Mouse (Mus musculus): Measurements from ENCODE around the gene Slc41a1. TPM values are rescaled to one million over a fixed set of nuclear protein-coding genes. Genes with fewer than 3 reads are reported as not detected.

Gene Slc41a1
- polyA plus RNA-seq, 1 experiment from 2014 or later, result 11.4 TPM

- no peaks in the 10 kb centered on the region for H3K9me3 ChIP-seq (ENCODE audit: control insufficient read depth, low read length)
- no peaks in the 10 kb centered on the region for H3K27me3 ChIP-seq (ENCODE audit: control insufficient read depth, insufficient read depth, low read length)
- ATAC-seq (ENCODE audit: low FRiP score), result no peak
- no peak overlapping the region for H3K4me2 ChIP-seq
- no peaks in the 10 kb centered on the region for H3K36me3 ChIP-seq (ENCODE audit: control insufficient read depth, insufficient read depth, low read length)
- H3K4me3 ChIP-seq (ENCODE audit: low read depth, low read length), result no peak overlapping the region
- no peak for DNase-seq (ENCODE audit: low spot score, missing footprints)
- H3K4me1 ChIP-seq (ENCODE audit: control insufficient read depth, insufficient read depth, low read length), result peaks cover 2% of the 10 kb centered on the region; the same call in 1 of the 2 replicates
- no peak overlapping the region for H3K27ac ChIP-seq (ENCODE audit: low read depth, low read length)
- 85% methylated on average over 2 of the region's 2 CpGs for WGBS
- H3K9ac ChIP-seq (ENCODE audit: low read length), result no peak overlapping the region
Observed at GRCm38 (mm10) chr1:131886173-131886572, 58.9 kb downstream of the Slc41a1 start.

- Histone ChIP-seq H3K4me1 (ENCODE audit: control insufficient read depth, insufficient read depth, low read length) (peaks cover 2% of the 10 kb centered on the region; the same call in 1 of the 2 replicates), H3K9ac (ENCODE audit: low read length) (no peak overlapping the region), H3K4me2 (no peak overlapping the region), H3K9me3 (ENCODE audit: control insufficient read depth, low read length) (no peaks in the 10 kb centered on the region), H3K4me3 (ENCODE audit: low read depth, low read length) (no peak overlapping the region), H3K27ac (ENCODE audit: low read depth, low read length) (no peak overlapping the region), H3K27me3 (ENCODE audit: control insufficient read depth, insufficient read depth, low read length) (no peaks in the 10 kb centered on the region), H3K36me3 (ENCODE audit: control insufficient read depth, insufficient read depth, low read length) (no peaks in the 10 kb centered on the region)
- no peak for ATAC-seq (ENCODE audit: low FRiP score)
- no peak for DNase-seq (ENCODE audit: low spot score, missing footprints)
- whole genome bisulfite sequencing, result 95% methylated on average over 3 of the region's 3 CpGs
Observed at GRCm38 (mm10) chr1:131886641-131887040, 59.3 kb downstream of the Slc41a1 start.

GRCm38 (mm10) chr1:131890043-131890658 is 62.9 kb downstream of the Slc41a1 start:
- H3K9ac ChIP-seq (ENCODE audit: low read length), result no peak overlapping the region
- no peak for DNase-seq (ENCODE audit: low spot score, missing footprints)
- H3K9me3 ChIP-seq (ENCODE audit: control insufficient read depth, low read length), result no peaks in the 10 kb centered on the region
- H3K4me1 ChIP-seq (ENCODE audit: control insufficient read depth, insufficient read depth, low read length), result no peaks in the 10 kb centered on the region
- no peak for ATAC-seq (ENCODE audit: low FRiP score)
- no peaks in the 10 kb centered on the region for H3K36me3 ChIP-seq (ENCODE audit: control insufficient read depth, insufficient read depth, low read length)
- H3K27ac ChIP-seq (ENCODE audit: low read depth, low read length), result no peak overlapping the region
- H3K27me3 ChIP-seq (ENCODE audit: control insufficient read depth, insufficient read depth, low read length), result no peaks in the 10 kb centered on the region
- H3K4me2 ChIP-seq, result no peak overlapping the region
- no peak overlapping the region for H3K4me3 ChIP-seq (ENCODE audit: low read depth, low read length)
- WGBS, result 78% methylated on average over 6 of the region's 6 CpGs

- WGBS, result 70% methylated on average over 4 of the region's 4 CpGs
- H3K4me1 ChIP-seq (ENCODE audit: control insufficient read depth, insufficient read depth, low read length), result no peaks in the 10 kb centered on the region
- H3K36me3 ChIP-seq (ENCODE audit: control insufficient read depth, insufficient read depth, low read length), result no peaks in the 10 kb centered on the region
- ATAC-seq (ENCODE audit: low FRiP score) (no peak), DNase-seq (ENCODE audit: low spot score, missing footprints) (no peak)
- no peak overlapping the region for H3K4me3 ChIP-seq (ENCODE audit: low read depth, low read length)
- H3K4me2 ChIP-seq, result no peak overlapping the region
- no peaks in the 10 kb centered on the region for H3K9me3 ChIP-seq (ENCODE audit: control insufficient read depth, low read length)
- H3K27me3 ChIP-seq (ENCODE audit: control insufficient read depth, insufficient read depth, low read length), result no peaks in the 10 kb centered on the region
- H3K9ac ChIP-seq (ENCODE audit: low read length), result no peak overlapping the region
- no peak overlapping the region for H3K27ac ChIP-seq (ENCODE audit: low read depth, low read length)
Observed at GRCm38 (mm10) chr1:131891436-131891835, 64.1 kb downstream of the Slc41a1 start.

Other genes with a start within 250 kb of the Slc41a1 start
- gene Avpr1b, start 228.3 kb upstream of the Slc41a1 start, polyA plus RNA-seq (2014; fragmentation: Nextera tagmentation; extraction: Ambion mirVana), result not detected in 2 replicates
- gene Ctse, start 189.2 kb upstream of the Slc41a1 start, polyA plus RNA-seq (2014; fragmentation: Nextera tagmentation; extraction: Ambion mirVana), result 0.12 and 0.31 TPM in 2 replicates
- gene Rab7b, start 138.8 kb upstream of the Slc41a1 start, polyA plus RNA-seq (2014; fragmentation: Nextera tagmentation; extraction: Ambion mirVana), result 1.0 and 1.3 TPM in 2 replicates
- gene Slc26a9, start 83.5 kb upstream of the Slc41a1 start, polyA plus RNA-seq (2014; fragmentation: Nextera tagmentation; extraction: Ambion mirVana), result not detected in 2 replicates
- 0.82 and 1.5 TPM in 2 replicates for gene Pm20d1, start 30.1 kb upstream of the Slc41a1 start, polyA plus RNA-seq (2014; fragmentation: Nextera tagmentation; extraction: Ambion mirVana)
- 12.5 and 15.0 TPM in 2 replicates for gene Rab29, start 39.7 kb downstream of the Slc41a1 start, polyA plus RNA-seq (2014; fragmentation: Nextera tagmentation; extraction: Ambion mirVana)
- gene Nucks1, start 83.0 kb downstream of the Slc41a1 start, polyA plus RNA-seq (2014; fragmentation: Nextera tagmentation; extraction: Ambion mirVana), result 61.3 and 63.1 TPM in 2 replicates
- gene Slc45a3, start 135.5 kb downstream of the Slc41a1 start, polyA plus RNA-seq (2014; fragmentation: Nextera tagmentation; extraction: Ambion mirVana), result 19.5 and 20.5 TPM in 2 replicates
- 17.2 and 19.5 TPM in 2 replicates for gene Elk4, start 180.1 kb downstream of the Slc41a1 start, polyA plus RNA-seq (2014; fragmentation: Nextera tagmentation; extraction: Ambion mirVana)
- gene Mfsd4a, start 240.6 kb downstream of the Slc41a1 start, polyA plus RNA-seq (2014; fragmentation: Nextera tagmentation; extraction: Ambion mirVana), result 8.1 and 8.7 TPM in 2 replicates

All from midbrain, embryonic 11.5 days (tissue).